Mouse (Mus musculus): ENCODE measurements at regions not wholly inside any gene's neighbourhood (a gene's known extent, or its start where the extent isn't known, plus 50 kb on each side); places are given as distances from the start of the nearest gene placed in this dataset.

GRCm38 (mm10) chr12:69002106-69002505 lies 156.9 kb downstream of the Rps29 start:
- no peak for DNase-seq (ENCODE audit: low read depth)
- no peak for TF ChIP-seq POLR2A (IDR thresholded peaks at IDR 0.05; ENCODE audit: borderline replicate concordance, extremely low read depth, insufficient read depth, insufficient read length, poor library complexity, severe bottlenecking)
- TF ChIP-seq CTCF (IDR thresholded peaks at IDR 0.05; ENCODE audit: borderline replicate concordance, extremely low read depth, insufficient read depth, insufficient read length), result no peak

GRCm38 (mm10) chr12:68997259-68997658 lies 161.7 kb downstream of the Rps29 start:
- DNase-seq (ENCODE audit: low read depth), result peak; percentile 78
- no peak for TF ChIP-seq CTCF (IDR thresholded peaks at IDR 0.05; ENCODE audit: borderline replicate concordance, extremely low read depth, insufficient read depth, insufficient read length)
- TF ChIP-seq POLR2A (IDR thresholded peaks at IDR 0.05; ENCODE audit: borderline replicate concordance, extremely low read depth, insufficient read depth, insufficient read length, poor library complexity, severe bottlenecking), result no peak

- peak; percentile 80 for DNase-seq (ENCODE audit: low read depth)
- TF ChIP-seq CTCF (IDR thresholded peaks at IDR 0.05; ENCODE audit: borderline replicate concordance, extremely low read depth, insufficient read depth, insufficient read length) (no peak), POLR2A (IDR thresholded peaks at IDR 0.05; ENCODE audit: borderline replicate concordance, extremely low read depth, insufficient read depth, insufficient read length, poor library complexity, severe bottlenecking) (no peak)
Observed at GRCm38 (mm10) chr12:68996740-68997139, 162.2 kb downstream of the Rps29 start.

- DNase-seq (ENCODE audit: low read depth), result no peak
- TF ChIP-seq POLR2A (IDR thresholded peaks at IDR 0.05; ENCODE audit: borderline replicate concordance, extremely low read depth, insufficient read depth, insufficient read length, poor library complexity, severe bottlenecking), result no peak
- no peak for TF ChIP-seq CTCF (IDR thresholded peaks at IDR 0.05; ENCODE audit: borderline replicate concordance, extremely low read depth, insufficient read depth, insufficient read length)
Observed at GRCm38 (mm10) chr12:68980640-68981039, 178.3 kb downstream of the Rps29 start.

GRCm38 (mm10) chr12:68980173-68980572 lies 178.8 kb downstream of the Rps29 start:
- TF ChIP-seq CTCF (IDR thresholded peaks at IDR 0.05; ENCODE audit: borderline replicate concordance, extremely low read depth, insufficient read depth, insufficient read length), result no peak
- no peak for DNase-seq (ENCODE audit: low read depth)

- TF ChIP-seq CTCF (IDR thresholded peaks at IDR 0.05; ENCODE audit: borderline replicate concordance, extremely low read depth, insufficient read depth, insufficient read length) (no peak), POLR2A (IDR thresholded peaks at IDR 0.05; ENCODE audit: borderline replicate concordance, extremely low read depth, insufficient read depth, insufficient read length, poor library complexity, severe bottlenecking) (no peak)
- peak; percentile 37 for DNase-seq (ENCODE audit: low read depth)
Observed at GRCm38 (mm10) chr12:68979232-68979631, 179.8 kb downstream of the Rps29 start.

- TF ChIP-seq CTCF (IDR thresholded peaks at IDR 0.05; ENCODE audit: borderline replicate concordance, extremely low read depth, insufficient read depth, insufficient read length) (no peak), POLR2A (IDR thresholded peaks at IDR 0.05; ENCODE audit: borderline replicate concordance, extremely low read depth, insufficient read depth, insufficient read length, poor library complexity, severe bottlenecking) (no peak)
Observed at GRCm38 (mm10) chr12:68977276-68977675, 181.7 kb downstream of the Rps29 start.

GRCm38 (mm10) chr12:68947240-68947639 lies 211.7 kb downstream of the Rps29 start:
- TF ChIP-seq POLR2A (IDR thresholded peaks at IDR 0.05; ENCODE audit: borderline replicate concordance, extremely low read depth, insufficient read depth, insufficient read length, poor library complexity, severe bottlenecking), result no peak
- TF ChIP-seq CTCF (IDR thresholded peaks at IDR 0.05; ENCODE audit: borderline replicate concordance, extremely low read depth, insufficient read depth, insufficient read length), result no peak
- DNase-seq (ENCODE audit: low read depth), result no peak

More at GRCm38 (mm10) chr12:68977276-68977675, 181.7 kb downstream of the Rps29 start:
- DNase-seq (ENCODE audit: low read depth), result peak; percentile 40

GRCm38 (mm10) chr12:68910590-68910989 lies 248.4 kb downstream of the Rps29 start:
- peak; percentile 13 for DNase-seq (ENCODE audit: low read depth)
- TF ChIP-seq POLR2A (IDR thresholded peaks at IDR 0.05; ENCODE audit: borderline replicate concordance, extremely low read depth, insufficient read depth, insufficient read length, poor library complexity, severe bottlenecking), result no peak
- no peak for TF ChIP-seq CTCF (IDR thresholded peaks at IDR 0.05; ENCODE audit: borderline replicate concordance, extremely low read depth, insufficient read depth, insufficient read length)

- no peak for DNase-seq (ENCODE audit: low read depth)
- no peak for TF ChIP-seq POLR2A (IDR thresholded peaks at IDR 0.05; ENCODE audit: borderline replicate concordance, extremely low read depth, insufficient read depth, insufficient read length, poor library complexity, severe bottlenecking)
Observed at GRCm38 (mm10) chr12:68904770-68905169, 254.2 kb downstream of the Rps29 start.

GRCm38 (mm10) chr12:68889141-68889540 lies 269.8 kb downstream of the Rps29 start:
- TF ChIP-seq CTCF (IDR thresholded peaks at IDR 0.05; ENCODE audit: borderline replicate concordance, extremely low read depth, insufficient read depth, insufficient read length), result no peak
- no peak for TF ChIP-seq POLR2A (IDR thresholded peaks at IDR 0.05; ENCODE audit: borderline replicate concordance, extremely low read depth, insufficient read depth, insufficient read length, poor library complexity, severe bottlenecking)
- peak; percentile 7 for DNase-seq (ENCODE audit: low read depth)

- DNase-seq (ENCODE audit: low read depth), result peak; percentile 9
- TF ChIP-seq CTCF (IDR thresholded peaks at IDR 0.05; ENCODE audit: borderline replicate concordance, extremely low read depth, insufficient read depth, insufficient read length) (no peak), POLR2A (IDR thresholded peaks at IDR 0.05; ENCODE audit: borderline replicate concordance, extremely low read depth, insufficient read depth, insufficient read length, poor library complexity, severe bottlenecking) (no peak)
Observed at GRCm38 (mm10) chr12:68882503-68882902, 276.5 kb downstream of the Rps29 start.

- no peak for TF ChIP-seq CTCF (IDR thresholded peaks at IDR 0.05; ENCODE audit: borderline replicate concordance, extremely low read depth, insufficient read depth, insufficient read length)
- no peak for TF ChIP-seq POLR2A (IDR thresholded peaks at IDR 0.05; ENCODE audit: borderline replicate concordance, extremely low read depth, insufficient read depth, insufficient read length, poor library complexity, severe bottlenecking)
- no peak for DNase-seq (ENCODE audit: low read depth)
Observed at GRCm38 (mm10) chr12:68879425-68879824, 279.6 kb downstream of the Rps29 start.

All from brain, embryonic 14.5 days (tissue).